Mouse (Mus musculus) neural tube, embryonic 15.5 days (tissue): Measurements from ENCODE around the gene Idh2. TPM values are rescaled to one million over a fixed set of nuclear protein-coding genes. Genes with fewer than 3 reads are reported as not detected.
"Not testable (repeated sequence)": the region's sequence is repeated elsewhere in the genome, so short reads cannot be mapped to it uniquely, and the experiment has no call there.

ENCODE experiments used
- ATAC-seq: fragments of 200-750 bp; cut with Nextera tagmentation; 2 replicates; pipeline ENCODE4 v1.8.0; 2017; ENCODE audit warnings: mild to moderate bottlenecking, moderate TSS enrichment, moderate library complexity; ENCODE audit not compliant: low FRiP score
- H3K27ac ChIP-seq: fragments of 300-500 bp; sonication (generic); replicated peaks from 2 replicates; pipeline ENCODE4 v1.5.1; 2015; ENCODE audit warnings: mild to moderate bottlenecking, inconsistent platforms
- H3K27me3 ChIP-seq: fragments of 300-500 bp; sonication (generic); replicated peaks from 2 replicates; pipeline ENCODE4 v1.6.1; 2015; ENCODE audit warnings: inconsistent platforms
- H3K36me3 ChIP-seq: fragments of 300-500 bp; sonication (generic); 2 replicates; pipeline ENCODE4 v1.6.1; 2015; ENCODE audit warnings: inconsistent platforms
- H3K4me1 ChIP-seq: fragments of 300-500 bp; sonication (generic); 2 replicates; pipeline ENCODE4 v1.6.1; 2015; ENCODE audit warnings: inconsistent platforms
- H3K4me2 ChIP-seq: fragments of 300-500 bp; sonication (generic); 2 replicates; pipeline ENCODE4 v1.6.1; 2015; ENCODE audit warnings: inconsistent platforms, mild to moderate bottlenecking, moderate library complexity
- H3K4me3 ChIP-seq: fragments of 300-500 bp; sonication (generic); replicated peaks from 2 replicates; pipeline ENCODE4 v1.5.1; 2015; ENCODE audit warnings: mild to moderate bottlenecking, inconsistent platforms
- H3K9ac ChIP-seq: fragments of 300-500 bp; sonication (generic); replicated peaks from 2 replicates; pipeline ENCODE4 v1.6.1; 2015; ENCODE audit warnings: mild to moderate bottlenecking, inconsistent platforms
- H3K9me3 ChIP-seq: fragments of 300-500 bp; sonication (generic); replicated peaks from 2 replicates; pipeline ENCODE4 v1.6.1; 2016; ENCODE audit warnings: inconsistent platforms
- WGBS: fragments of 180-500 bp; shearing (Covaris S2); methylation state at CpG from one replicate; pipeline ENCODE4 v1.1.7; 2015; ENCODE audit warnings: mixed read lengths; 5-methylcytosine and 5-hydroxymethylcytosine counted together
- polyA plus RNA-seq: library from polyadenylated mRNA; unstranded; fragments of >200 nt; fragmentation: Nextera tagmentation; extraction: Ambion mirVana; gene quantifications from 2 replicates; pipeline ENCODE4 v1.2.1, GENCODE M21; 2015

The Idh2 gene
- polyA plus RNA-seq, 1 experiment from 2014 or later, result 200 TPM

- H3K9me3 ChIP-seq, result no peaks in the 10 kb centered on the region
- peak overlapping the region; percentile 28; the same call in 1 of the 2 replicates for H3K27ac ChIP-seq
- no peak for ATAC-seq
- H3K36me3 ChIP-seq, result no peaks in the 10 kb centered on the region
- peak overlapping the region; percentile 32 for H3K4me2 ChIP-seq
- 35% methylated on average over 22 of the region's 22 CpGs for WGBS
- H3K4me3 ChIP-seq, result no peak overlapping the region
- peaks cover 13% of the 10 kb centered on the region for H3K4me1 ChIP-seq
- H3K9ac ChIP-seq, result no peak overlapping the region
- no peaks in the 10 kb centered on the region for H3K27me3 ChIP-seq
These were observed 28.4 kb upstream of the Idh2 start for GRCm38 (mm10) chr7:80143331-80144273.

DNA sequence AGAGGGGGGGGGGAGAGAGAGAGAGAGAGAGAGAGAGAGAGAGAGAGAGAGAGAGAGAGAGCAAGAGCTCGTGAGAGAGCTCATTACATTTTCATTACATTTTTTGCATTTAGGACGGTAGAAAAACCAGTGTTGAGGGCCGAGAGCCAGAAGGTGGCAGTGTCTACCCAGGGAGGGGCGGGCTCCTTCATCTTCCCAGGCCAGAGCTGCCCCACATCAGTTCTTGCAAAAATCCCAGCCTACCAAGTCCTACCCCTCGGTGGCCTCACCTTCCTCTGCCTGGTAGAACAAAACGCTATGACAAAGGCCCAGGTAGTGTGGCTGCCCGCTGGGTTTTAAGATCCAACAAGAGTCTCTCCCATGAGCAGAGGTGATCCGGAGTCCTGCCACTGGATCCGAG is 25.6 kb upstream of the Idh2 start:
- H3K36me3 ChIP-seq, result no peaks in the 10 kb centered on the region
- ATAC-seq, result peak; percentile 84; the same call in 1 of the 2 replicates
- 18% methylated on average over 9 of the region's 9 CpGs for WGBS
- 0 out of 2 replicates have a peak overlapping the region, but pooled peaks have one; percentile 14 for H3K9ac ChIP-seq
- H3K27me3 ChIP-seq, result no peaks in the 10 kb centered on the region
- no peak overlapping the region for H3K4me3 ChIP-seq
- no peaks in the 10 kb centered on the region for H3K9me3 ChIP-seq
- peak overlapping the region; percentile 27; the same call in 1 of the 2 replicates for H3K4me2 ChIP-seq
- no peak overlapping the region for H3K27ac ChIP-seq
- peaks cover 13% of the 10 kb centered on the region for H3K4me1 ChIP-seq

DNA sequence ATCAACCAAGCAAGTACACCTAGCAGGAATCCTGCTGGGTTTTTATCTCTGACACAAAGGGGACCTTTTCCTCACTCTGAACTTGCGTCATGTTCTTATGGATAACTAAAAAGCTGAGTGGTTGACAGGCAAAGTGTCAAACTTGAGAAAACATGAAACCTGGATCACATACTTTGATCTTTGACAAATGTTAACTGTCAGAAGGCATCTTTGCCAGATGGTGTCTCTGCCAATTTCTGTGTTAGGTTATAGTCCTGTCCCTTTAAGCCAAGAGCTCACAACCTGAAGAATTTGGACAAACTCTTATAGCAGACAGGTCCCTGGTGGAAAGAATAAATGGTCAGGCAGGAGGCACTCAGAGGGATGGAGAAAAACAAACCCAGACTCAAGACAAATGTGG is 23.2 kb upstream of the Idh2 start:
- no peaks in the 10 kb centered on the region for H3K27me3 ChIP-seq
- H3K36me3 ChIP-seq, result no peaks in the 10 kb centered on the region
- ATAC-seq, result no peak
- peaks cover 13% of the 10 kb centered on the region for H3K4me1 ChIP-seq
- no peak overlapping the region for H3K4me2 ChIP-seq
- H3K9me3 ChIP-seq, result no peaks in the 10 kb centered on the region
- H3K9ac ChIP-seq, result no peak overlapping the region
- WGBS, result 76% methylated on average over 1 of the region's 1 CpGs
- H3K27ac ChIP-seq, result no peak overlapping the region
- no peak overlapping the region for H3K4me3 ChIP-seq

DNA sequence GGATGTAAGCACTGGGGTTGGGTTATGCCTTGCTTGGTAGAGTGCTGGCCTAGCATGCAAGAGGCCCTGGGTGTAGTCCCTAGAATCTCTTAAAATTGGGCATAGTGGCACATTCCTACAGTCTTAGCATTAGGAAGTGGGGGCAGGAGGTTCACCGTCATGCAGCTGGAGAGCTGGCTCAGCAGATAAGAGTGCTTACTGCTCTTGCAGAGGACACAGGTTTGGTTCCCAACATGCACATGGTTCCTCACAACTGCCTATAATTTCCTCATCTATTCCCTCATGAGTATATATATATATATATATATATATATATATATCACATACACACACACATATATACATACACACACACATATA is 20.0 kb upstream of the Idh2 start:
- H3K27me3 ChIP-seq, result no peaks in the 10 kb centered on the region
- ATAC-seq, result no peak

DNA sequence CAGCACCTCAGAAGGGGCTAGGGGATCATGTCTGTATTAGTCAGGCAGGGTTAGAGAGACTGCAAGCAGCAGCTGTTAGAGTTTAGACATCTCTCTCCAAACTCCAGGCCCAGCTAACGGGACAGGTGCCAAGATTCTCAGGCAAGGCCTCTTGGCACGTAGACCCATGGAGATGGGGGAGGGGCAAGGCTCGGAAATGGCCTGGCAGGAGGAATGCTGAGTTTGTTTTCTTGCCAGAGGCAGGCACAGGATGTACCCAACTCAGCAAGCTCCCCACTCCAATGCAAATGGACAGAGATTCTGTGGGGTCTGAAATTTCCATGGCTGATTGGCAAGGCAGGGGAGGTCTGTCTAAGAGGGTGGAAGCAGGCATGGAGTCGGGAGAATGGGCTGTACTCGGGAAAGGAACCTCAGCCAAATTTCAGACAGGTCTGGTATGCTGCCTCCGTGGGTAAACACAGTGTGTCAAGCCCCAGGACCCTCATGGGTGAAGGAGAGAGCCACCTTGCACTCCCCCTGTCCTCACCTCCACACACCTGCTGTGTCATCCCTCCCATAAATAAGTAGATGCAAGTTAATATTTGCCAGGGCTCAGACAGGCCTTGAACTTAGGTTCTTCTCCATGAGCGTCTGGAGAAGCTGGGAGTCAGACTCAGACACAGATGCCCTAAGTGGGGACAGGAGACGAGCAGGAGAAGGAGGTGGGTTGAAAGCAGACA is 19.4 kb upstream of the Idh2 start:
- peak overlapping the region; percentile 63 for H3K27ac ChIP-seq
- no peak overlapping the region for H3K4me3 ChIP-seq
- WGBS, result 40% methylated on average over 8 of the region's 8 CpGs
- no peak overlapping the region for H3K4me2 ChIP-seq
- H3K9ac ChIP-seq, result no peak overlapping the region
- no peaks in the 10 kb centered on the region for H3K27me3 ChIP-seq
- H3K36me3 ChIP-seq, result no peaks in the 10 kb centered on the region
- peaks cover 12% of the 10 kb centered on the region for H3K4me1 ChIP-seq
- peak; percentile 61 for ATAC-seq
- no peaks in the 10 kb centered on the region for H3K9me3 ChIP-seq

More for the DNA sequence above, 20.0 kb upstream of the Idh2 start:
- WGBS, result 95% methylated on average over 1 of the region's 1 CpGs
- Histone ChIP-seq H3K4me3 (no peak overlapping the region), H3K4me1 (peaks cover 12% of the 10 kb centered on the region), H3K36me3 (no peaks in the 10 kb centered on the region), H3K9me3 (no peaks in the 10 kb centered on the region), H3K4me2 (no peak overlapping the region), H3K9ac (no peak overlapping the region), H3K27ac (peak overlapping the region; percentile 63; the same call in 1 of the 2 replicates)

DNA sequence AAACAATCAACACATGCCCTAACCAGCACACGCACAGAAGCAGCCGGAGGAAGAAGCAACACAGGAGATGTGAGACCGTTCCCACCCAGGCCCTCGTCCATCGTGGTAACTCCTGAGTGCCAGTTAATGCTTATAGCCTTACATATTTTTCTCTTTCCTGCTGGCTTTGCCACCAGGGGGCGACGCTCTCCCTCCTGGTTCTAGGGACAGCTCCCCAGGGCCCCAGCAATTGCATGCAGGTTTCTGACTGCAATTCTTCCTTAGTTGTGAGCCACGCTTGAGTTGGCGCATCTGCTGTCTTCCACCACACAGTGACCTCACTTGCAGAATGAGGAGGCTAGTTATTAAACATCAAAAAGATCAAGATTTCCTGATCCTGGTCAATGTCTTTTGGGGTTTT is 17.3 kb upstream of the Idh2 start:
- 54% methylated on average over 9 of the region's 9 CpGs for WGBS
- H3K9me3 ChIP-seq, result no peaks in the 10 kb centered on the region
- ATAC-seq, result no peak

DNA sequence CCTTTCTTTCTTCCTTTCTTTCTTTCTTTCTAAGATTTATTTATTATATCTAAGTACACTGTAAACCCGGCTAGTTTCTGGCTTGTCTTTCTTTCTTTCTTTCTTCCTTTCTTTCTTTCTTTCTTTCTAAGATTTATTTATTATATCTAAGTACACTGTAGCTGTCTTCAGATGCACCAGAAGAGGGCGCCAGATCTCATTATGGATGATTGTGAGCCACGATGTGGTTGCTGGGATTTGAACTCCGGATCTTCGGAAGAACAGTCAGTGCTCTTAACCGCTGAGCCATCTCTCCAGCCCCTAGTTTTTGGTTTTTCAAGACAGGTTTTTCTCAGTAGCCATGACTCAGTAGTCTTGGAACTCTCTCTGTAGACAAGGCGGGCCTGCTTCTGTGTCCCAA is 16.1 kb upstream of the Idh2 start:
- WGBS, result 76% methylated on average over 7 of the region's 7 CpGs

More for the DNA sequence above, 17.3 kb upstream of the Idh2 start:
- Histone ChIP-seq H3K27ac (no peak overlapping the region), H3K27me3 (no peaks in the 10 kb centered on the region), H3K4me2 (no peak overlapping the region), H3K4me1 (peaks cover 12% of the 10 kb centered on the region), H3K9ac (no peak overlapping the region), H3K36me3 (no peaks in the 10 kb centered on the region), H3K4me3 (no peak overlapping the region)

GRCm38 (mm10) chr7:80130344-80131055 is 15.3 kb upstream of the Idh2 start:
- H3K27me3 ChIP-seq, result no peaks in the 10 kb centered on the region
- H3K9ac ChIP-seq, result no peak overlapping the region

More for the DNA sequence above, 16.1 kb upstream of the Idh2 start:
- H3K27ac ChIP-seq, H3K4me2 ChIP-seq, H3K4me3 ChIP-seq, H3K27me3 ChIP-seq, H3K9me3 ChIP-seq, H3K9ac ChIP-seq, ATAC-seq, H3K36me3 ChIP-seq: not testable (repeated sequence)
- H3K4me1 ChIP-seq, result peaks cover 12% of the 10 kb centered on the region

GRCm38 (mm10) chr7:80129278-80129677 is 14.1 kb upstream of the Idh2 start:
- no peaks in the 10 kb centered on the region for H3K36me3 ChIP-seq
- no peak for ATAC-seq
- H3K27ac ChIP-seq, result no peak overlapping the region
- 72% methylated on average over 4 of the region's 4 CpGs for WGBS
- no peak overlapping the region for H3K4me2 ChIP-seq
- H3K4me1 ChIP-seq, result peaks cover 7% of the 10 kb centered on the region
- H3K9me3 ChIP-seq, result no peaks in the 10 kb centered on the region
- no peak overlapping the region for H3K4me3 ChIP-seq
- no peaks in the 10 kb centered on the region for H3K27me3 ChIP-seq
- no peak overlapping the region for H3K9ac ChIP-seq

More at GRCm38 (mm10) chr7:80130344-80131055, 15.3 kb upstream of the Idh2 start:
- ATAC-seq, result no peak
- Histone ChIP-seq H3K27ac (no peak overlapping the region), H3K4me1 (peaks cover 12% of the 10 kb centered on the region), H3K9me3 (no peaks in the 10 kb centered on the region), H3K4me2 (no peak overlapping the region), H3K36me3 (no peaks in the 10 kb centered on the region), H3K4me3 (no peak overlapping the region)
- 33% methylated on average over 12 of the region's 12 CpGs for WGBS

- Histone ChIP-seq H3K9ac (no peak overlapping the region), H3K9me3 (no peaks in the 10 kb centered on the region), H3K4me3 (no peak overlapping the region), H3K27me3 (no peaks in the 10 kb centered on the region), H3K4me2 (no peak overlapping the region), H3K27ac (no peak overlapping the region), H3K4me1 (no peaks in the 10 kb centered on the region), H3K36me3 (no peaks in the 10 kb centered on the region)
- 88% methylated on average over 2 of the region's 2 CpGs for WGBS
- no peak for ATAC-seq
These were observed 8.5 kb upstream of the Idh2 start for GRCm38 (mm10) chr7:80123672-80124071.

GRCm38 (mm10) chr7:80123115-80123514 is 7.9 kb upstream of the Idh2 start:
- 65% methylated on average over 4 of the region's 4 CpGs for WGBS
- Histone ChIP-seq H3K4me1 (no peaks in the 10 kb centered on the region), H3K9me3 (no peaks in the 10 kb centered on the region), H3K27ac (no peak overlapping the region), H3K9ac (no peak overlapping the region), H3K36me3 (no peaks in the 10 kb centered on the region), H3K4me3 (no peak overlapping the region), H3K27me3 (no peaks in the 10 kb centered on the region), H3K4me2 (no peak overlapping the region)
- ATAC-seq, result no peak
